Mouse (Mus musculus) cerebellum, adult 2 months (tissue): ENCODE measurements around the gene Fastkd3.

Source experiments
- CTCF ChIP-seq: fragments of 200-500 bp; IDR thresholded peaks from 2 replicates; pipeline ENCODE4 v1.5.1; 2011; ENCODE audit warnings: low read depth, mild to moderate bottlenecking, control low read depth, low read length, moderate library complexity, borderline replicate concordance; ENCODE audit not compliant: insufficient read depth
- POLR2A ChIP-seq: fragments of 200-500 bp; IDR thresholded peaks from 2 replicates; pipeline ENCODE4 v1.6.1; 2011; ENCODE audit warnings: low read length, control low read depth, borderline replicate concordance; ENCODE audit not compliant: insufficient read depth

- TF ChIP-seq POLR2A, result no peak
- no peak for TF ChIP-seq CTCF
Observed at GRCm38 (mm10) chr13:68588352-68588751, 6.3 kb downstream of the Fastkd3 start.
